Mouse (Mus musculus) olfactory bulb, adult 2 months (tissue): ENCODE results near the gene Sema4d.

Source experiments
- CTCF ChIP-seq: fragments of 200-500 bp; IDR thresholded peaks from 2 replicates; pipeline ENCODE4 v1.5.1; 2012; ENCODE audit warnings: low read depth, mild to moderate bottlenecking, low read length, moderate library complexity; ENCODE audit not compliant: insufficient read depth
- POLR2A ChIP-seq: fragments of 200-500 bp; IDR thresholded peaks from 2 replicates; pipeline ENCODE4 v1.6.1; 2012; ENCODE audit warnings: mild to moderate bottlenecking, low read depth, low read length, moderate library complexity; ENCODE audit not compliant: insufficient read depth

DNA sequence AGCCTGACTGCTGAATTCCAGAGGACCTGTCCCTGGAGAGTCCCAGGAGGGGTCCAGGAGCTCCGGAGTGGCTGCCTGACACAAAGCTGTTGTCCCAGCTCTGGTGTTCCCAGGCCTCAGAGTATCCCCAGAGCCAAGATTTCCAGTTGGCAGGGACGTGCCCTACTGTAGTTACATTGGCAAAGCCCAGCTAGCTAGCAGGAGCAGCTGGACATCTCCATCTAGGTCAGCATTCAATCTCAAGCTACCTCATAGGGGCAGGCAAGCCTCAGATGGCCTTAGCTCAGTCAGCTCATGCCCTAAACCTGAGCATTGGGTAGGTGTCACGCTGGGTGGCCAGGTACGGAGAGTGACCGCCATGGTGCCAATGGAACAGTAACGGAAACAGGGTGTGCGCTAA lies 62.1 kb downstream of the Sema4d start:
- no peak for TF ChIP-seq POLR2A
- no peak for TF ChIP-seq CTCF
